Mouse (Mus musculus): ENCODE data around the gene Ptprg. TPM values are rescaled to one million over a fixed set of nuclear protein-coding genes. Genes with fewer than 3 reads are reported as not detected.

The Ptprg gene
- total and polyA plus RNA-seq, 2 experiments from 2014 or later: 28.5 to 88.7 TPM

GRCm38 (mm10) chr14:11837714-11838113 is 284.4 kb downstream of the Ptprg start:
- Histone ChIP-seq H3K27ac (ENCODE audit: low read depth, low read length) (no peak overlapping the region), H3K4me3 (ENCODE audit: low read depth, low read length) (no peak overlapping the region), H3K36me3 (ENCODE audit: insufficient read depth) (no peaks in the 10 kb centered on the region), H3K4me1 (ENCODE audit: insufficient read depth) (no peaks in the 10 kb centered on the region), H3K4me2 (ENCODE audit: low read depth) (no peak overlapping the region), H3K27me3 (ENCODE audit: insufficient read depth, low read length) (no peaks in the 10 kb centered on the region), H3K9me3 (ENCODE audit: low read length) (no peaks in the 10 kb centered on the region), H3K9ac (no peak overlapping the region)
- no peak for DNase-seq
- WGBS: 94% methylated on average over 1 of the region's 1 CpGs
- no peak for TF ChIP-seq CTCF (IDR thresholded peaks at IDR 0.05; ENCODE audit: low read depth)
- ATAC-seq: no peak

- WGBS: 80% methylated on average over 4 of the region's 4 CpGs
- H3K36me3 ChIP-seq (ENCODE audit: insufficient read depth): no peaks in the 10 kb centered on the region
- DNase-seq (no peak), ATAC-seq (no peak)
- no peaks in the 10 kb centered on the region for H3K9me3 ChIP-seq (ENCODE audit: low read length)
- H3K4me1 ChIP-seq (ENCODE audit: insufficient read depth): no peaks in the 10 kb centered on the region
- H3K4me2 ChIP-seq (ENCODE audit: low read depth): no peak overlapping the region
- no peak overlapping the region for H3K27ac ChIP-seq (ENCODE audit: low read depth, low read length)
- no peak overlapping the region for H3K9ac ChIP-seq
- H3K4me3 ChIP-seq (ENCODE audit: low read depth, low read length): no peak overlapping the region
- no peaks in the 10 kb centered on the region for H3K27me3 ChIP-seq (ENCODE audit: insufficient read depth, low read length)
- TF ChIP-seq CTCF (IDR thresholded peaks at IDR 0.05; ENCODE audit: low read depth): no peak
Observed at GRCm38 (mm10) chr14:11841621-11842020, 288.3 kb downstream of the Ptprg start.

- 0 out of 2 replicates have a peak, but pooled peaks cover 7% of the 10 kb centered on the region for H3K4me1 ChIP-seq (ENCODE audit: insufficient read depth)
- no peaks in the 10 kb centered on the region for H3K36me3 ChIP-seq (ENCODE audit: insufficient read depth)
- no peak overlapping the region for H3K4me3 ChIP-seq (ENCODE audit: low read depth, low read length)
- DNase-seq (peak; percentile 22), ATAC-seq (no peak)
- H3K9ac ChIP-seq: no peak overlapping the region
- WGBS: 28% methylated on average over 3 of the region's 3 CpGs
- H3K4me2 ChIP-seq (ENCODE audit: low read depth): no peak overlapping the region
- no peak for TF ChIP-seq CTCF (IDR thresholded peaks at IDR 0.05; ENCODE audit: low read depth)
- no peaks in the 10 kb centered on the region for H3K27me3 ChIP-seq (ENCODE audit: insufficient read depth, low read length)
- no peaks in the 10 kb centered on the region for H3K9me3 ChIP-seq (ENCODE audit: low read length)
- no peak overlapping the region for H3K27ac ChIP-seq (ENCODE audit: low read depth, low read length)
Observed at GRCm38 (mm10) chr14:11852896-11853295, 299.6 kb downstream of the Ptprg start.

- Histone ChIP-seq H3K9me3 (ENCODE audit: low read length) (no peaks in the 10 kb centered on the region), H3K4me3 (ENCODE audit: low read depth, low read length) (no peak overlapping the region), H3K27me3 (ENCODE audit: insufficient read depth, low read length) (no peaks in the 10 kb centered on the region), H3K4me1 (ENCODE audit: insufficient read depth) (0 out of 2 replicates have a peak, but pooled peaks cover 7% of the 10 kb centered on the region), H3K27ac (ENCODE audit: low read depth, low read length) (no peak overlapping the region), H3K36me3 (ENCODE audit: insufficient read depth) (no peaks in the 10 kb centered on the region), H3K9ac (no peak overlapping the region), H3K4me2 (ENCODE audit: low read depth) (no peak overlapping the region)
- no peak for DNase-seq
- no peak for TF ChIP-seq CTCF (IDR thresholded peaks at IDR 0.05; ENCODE audit: low read depth)
- no peak for ATAC-seq
Observed at GRCm38 (mm10) chr14:11855499-11855898, 302.2 kb downstream of the Ptprg start.

- no peak for ATAC-seq
- 56% methylated on average over 3 of the region's 3 CpGs for WGBS
- no peak for TF ChIP-seq CTCF (IDR thresholded peaks at IDR 0.05; ENCODE audit: low read depth)
- Histone ChIP-seq H3K9me3 (ENCODE audit: low read length) (no peaks in the 10 kb centered on the region), H3K9ac (no peak overlapping the region), H3K4me2 (ENCODE audit: low read depth) (no peak overlapping the region), H3K27ac (ENCODE audit: low read depth, low read length) (no peak overlapping the region), H3K4me1 (ENCODE audit: insufficient read depth) (0 out of 2 replicates have a peak, but pooled peaks cover 2% of the 10 kb centered on the region), H3K36me3 (ENCODE audit: insufficient read depth) (no peaks in the 10 kb centered on the region), H3K4me3 (ENCODE audit: low read depth, low read length) (no peak overlapping the region), H3K27me3 (ENCODE audit: insufficient read depth, low read length) (no peaks in the 10 kb centered on the region)
- DNase-seq: no peak
Observed at GRCm38 (mm10) chr14:11857928-11858481, 304.7 kb downstream of the Ptprg start.

- no peak overlapping the region for H3K4me3 ChIP-seq (ENCODE audit: low read depth, low read length)
- H3K9ac ChIP-seq: no peak overlapping the region
- no peaks in the 10 kb centered on the region for H3K9me3 ChIP-seq (ENCODE audit: low read length)
- no peak for ATAC-seq
- 85% methylated on average over 3 of the region's 3 CpGs for WGBS
- no peaks in the 10 kb centered on the region for H3K4me1 ChIP-seq (ENCODE audit: insufficient read depth)
- no peak overlapping the region for H3K27ac ChIP-seq (ENCODE audit: low read depth, low read length)
- no peak for DNase-seq
- no peaks in the 10 kb centered on the region for H3K36me3 ChIP-seq (ENCODE audit: insufficient read depth)
- no peak overlapping the region for H3K4me2 ChIP-seq (ENCODE audit: low read depth)
- no peaks in the 10 kb centered on the region for H3K27me3 ChIP-seq (ENCODE audit: insufficient read depth, low read length)
- no peak for TF ChIP-seq CTCF (IDR thresholded peaks at IDR 0.05; ENCODE audit: low read depth)
Observed at GRCm38 (mm10) chr14:11863286-11863685, 310.0 kb downstream of the Ptprg start.

GRCm38 (mm10) chr14:11864840-11865239 is 311.5 kb downstream of the Ptprg start:
- no peak for TF ChIP-seq CTCF (IDR thresholded peaks at IDR 0.05; ENCODE audit: low read depth)
- Histone ChIP-seq H3K4me2 (ENCODE audit: low read depth) (no peak overlapping the region), H3K36me3 (ENCODE audit: insufficient read depth) (no peaks in the 10 kb centered on the region), H3K9me3 (ENCODE audit: low read length) (no peaks in the 10 kb centered on the region), H3K4me1 (ENCODE audit: insufficient read depth) (no peaks in the 10 kb centered on the region), H3K9ac (no peak overlapping the region), H3K4me3 (ENCODE audit: low read depth, low read length) (no peak overlapping the region), H3K27me3 (ENCODE audit: insufficient read depth, low read length) (no peaks in the 10 kb centered on the region), H3K27ac (ENCODE audit: low read depth, low read length) (no peak overlapping the region)
- WGBS: 46% methylated on average over 3 of the region's 3 CpGs
- no peak for ATAC-seq
- DNase-seq: no peak
